Mouse (Mus musculus): Measurements from ENCODE around the gene Gm42372.

DNA sequence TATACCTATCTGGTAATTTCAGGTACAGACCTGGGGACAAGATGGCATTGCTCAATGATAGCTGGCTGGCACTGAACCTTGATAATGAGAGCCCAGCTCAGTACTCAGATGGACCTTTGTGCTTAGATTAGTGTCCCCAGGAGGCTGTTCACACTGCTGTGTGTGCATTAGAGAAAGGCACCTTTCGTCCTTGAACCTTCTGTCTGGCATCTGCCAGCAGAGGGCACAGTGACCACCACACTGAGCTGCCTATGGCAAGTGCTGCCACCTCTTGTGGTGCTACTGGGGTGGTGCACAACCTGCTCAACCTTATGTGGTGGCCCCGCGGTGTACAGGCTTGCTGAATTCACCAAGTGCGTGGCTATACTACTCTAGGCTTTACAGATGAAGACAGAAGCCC, 24.4 kb downstream of the Gm42372 start:
- peak; percentile 90 for TF ChIP-seq CTCF (IDR thresholded peaks at IDR 0.05; ENCODE audit: low read depth, low read length)
- no peak for TF ChIP-seq POLR2A (IDR thresholded peaks at IDR 0.05; ENCODE audit: extremely low read depth, insufficient read depth, low read length)
